Mouse (Mus musculus): ENCODE results near the gene Pld2. TPM values are rescaled to one million over a fixed set of nuclear protein-coding genes. Genes with fewer than 3 reads are reported as not detected.

The Pld2 gene
- 1.5 and 4.0 TPM in 2 replicates for polyA plus RNA-seq (2011; ENCODE audit: insufficient read depth, insufficient read length, low replicate concordance, missing spikeins)

DNA sequence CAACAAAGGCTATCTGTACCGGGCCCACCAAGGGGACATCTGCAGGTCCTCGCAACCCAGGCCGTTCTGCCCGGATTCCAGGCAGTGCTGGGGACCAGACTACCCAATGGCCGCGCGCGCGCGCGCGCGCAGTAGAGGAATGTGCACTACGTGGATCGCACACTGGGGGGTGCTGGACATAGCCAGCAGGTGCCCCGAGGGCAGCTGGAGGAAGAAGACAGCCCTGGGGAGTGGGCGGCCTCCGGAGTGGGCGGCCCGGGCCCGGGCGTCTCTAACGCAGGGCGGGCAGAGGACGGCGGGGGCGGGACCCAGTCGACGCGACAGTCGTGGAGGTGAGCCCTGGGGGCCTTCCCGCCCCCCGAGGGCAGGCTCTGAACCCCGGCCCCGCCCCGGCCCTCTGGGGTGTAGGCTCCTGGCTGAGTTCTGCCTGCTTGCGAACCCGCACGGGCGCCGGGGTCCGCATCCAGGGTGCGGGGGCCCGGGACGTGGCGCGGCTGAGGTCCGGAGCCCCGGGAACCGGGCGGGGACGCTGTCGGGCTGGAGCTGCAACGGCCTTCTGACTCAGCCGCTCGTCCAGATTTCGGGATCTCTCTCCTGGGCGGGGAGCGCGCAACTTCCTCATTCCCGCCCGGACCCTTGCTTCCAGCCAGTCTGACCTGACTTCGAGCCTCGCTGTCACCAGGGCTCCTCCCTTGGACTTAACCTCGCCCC is at the start of gene Pld2:
Gene Pld2, plus strand, starts transcription at position 188 of the 711 bp plus-strand sequence.
- under 1% methylated on average over 65 of the region's 65 CpGs for WGBS
- no peak within 1 kb of the TSS for H3K27ac ChIP-seq (ENCODE audit: control insufficient read depth, insufficient read depth, low read depth, low read length, poor library complexity)
- TF ChIP-seq POLR2A (IDR thresholded peaks at IDR 0.05; ENCODE audit: borderline replicate concordance, control insufficient read depth, low read depth, low read length) (no peak), CTCF (IDR thresholded peaks at IDR 0.05; ENCODE audit: control insufficient read depth, insufficient read depth, low read length) (peak; percentile 53; the same call in 1 of the 2 replicates)
- H3K4me3 ChIP-seq (replicated peaks; ENCODE audit: control insufficient read depth, low read depth, low read length): peak within 1 kb of the TSS; percentile 58
- no peaks in the 10 kb centered on the region for H3K4me1 ChIP-seq (ENCODE audit: control insufficient read depth, insufficient read depth, low read length)

DNA sequence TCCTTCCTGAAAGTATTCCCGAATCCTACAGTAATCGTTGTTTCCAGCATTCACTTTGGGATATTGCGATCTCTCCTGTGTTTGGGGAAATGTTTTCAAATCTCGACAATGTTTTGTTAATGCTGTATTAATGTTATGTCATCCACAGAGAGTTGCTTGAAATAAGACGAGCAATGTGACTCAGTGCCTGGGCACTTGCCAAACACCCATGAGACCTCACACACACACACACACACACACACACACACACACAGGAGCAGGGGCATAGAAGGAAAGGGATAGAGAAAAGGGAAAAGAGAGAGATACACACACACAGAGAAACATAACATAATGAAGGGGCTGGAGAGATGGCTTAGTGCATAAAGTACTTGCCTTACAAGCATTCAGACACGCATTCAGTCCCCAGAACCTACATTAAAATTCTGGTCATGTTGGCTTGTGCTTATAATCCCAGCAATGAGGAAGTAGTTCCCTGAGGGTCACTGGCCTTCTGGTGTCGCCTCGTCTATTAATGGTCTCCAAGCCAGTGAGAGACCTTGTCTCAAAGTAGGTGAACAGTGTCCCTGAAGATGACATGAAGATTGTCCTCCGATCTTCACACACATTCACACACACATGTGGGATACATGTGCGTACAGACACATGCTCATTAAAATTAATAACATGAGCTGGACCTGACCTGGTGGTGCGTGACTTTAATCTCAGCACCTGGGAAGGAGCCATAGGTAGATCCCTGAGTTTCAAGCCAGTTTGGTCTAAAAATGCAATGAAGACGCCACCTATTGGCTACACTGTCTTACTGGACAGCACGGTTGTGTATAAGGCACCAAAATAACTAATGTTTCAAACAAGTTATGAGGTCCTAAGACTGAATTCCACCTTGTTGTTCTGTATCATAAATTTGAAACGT is 40.0 kb upstream of the Pld2 start:
- no peak for TF ChIP-seq POLR2A (IDR thresholded peaks at IDR 0.05; ENCODE audit: borderline replicate concordance, control insufficient read depth, low read depth, low read length)
- TF ChIP-seq CTCF (IDR thresholded peaks at IDR 0.05; ENCODE audit: control insufficient read depth, insufficient read depth, low read length): no peak
- H3K27ac ChIP-seq (ENCODE audit: control insufficient read depth, insufficient read depth, low read depth, low read length, poor library complexity): no peak overlapping the region
- no peaks in the 10 kb centered on the region for H3K4me1 ChIP-seq (ENCODE audit: control insufficient read depth, insufficient read depth, low read length)
- H3K4me3 ChIP-seq (replicated peaks; ENCODE audit: control insufficient read depth, low read depth, low read length): no peak overlapping the region
- WGBS: 59% methylated on average over 14 of the region's 14 CpGs

DNA sequence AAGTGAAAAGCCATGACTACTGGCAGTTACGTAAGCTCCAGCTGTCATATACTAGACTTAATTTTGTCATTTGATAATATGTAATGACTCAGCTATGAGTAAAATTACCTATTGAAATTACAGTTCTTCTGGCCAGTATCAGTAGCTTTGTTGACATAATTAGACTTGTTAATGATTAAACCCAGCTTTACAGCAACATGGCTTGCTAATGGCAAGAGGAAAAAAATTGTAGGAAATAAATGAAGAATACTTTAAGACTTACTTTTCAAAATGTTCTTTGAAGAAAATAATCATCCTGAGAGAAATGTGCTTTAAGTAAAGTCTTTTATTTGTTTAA is 39.4 kb upstream of the Pld2 start:
- TF ChIP-seq POLR2A (IDR thresholded peaks at IDR 0.05; ENCODE audit: borderline replicate concordance, control insufficient read depth, low read depth, low read length) (no peak), CTCF (IDR thresholded peaks at IDR 0.05; ENCODE audit: control insufficient read depth, insufficient read depth, low read length) (no peak)
- Histone ChIP-seq H3K4me1 (ENCODE audit: control insufficient read depth, insufficient read depth, low read length) (no peaks in the 10 kb centered on the region), H3K4me3 (replicated peaks; ENCODE audit: control insufficient read depth, low read depth, low read length) (no peak overlapping the region), H3K27ac (ENCODE audit: control insufficient read depth, insufficient read depth, low read depth, low read length, poor library complexity) (no peak overlapping the region)
- WGBS: 70% methylated on average over 1 of the region's 1 CpGs

DNA sequence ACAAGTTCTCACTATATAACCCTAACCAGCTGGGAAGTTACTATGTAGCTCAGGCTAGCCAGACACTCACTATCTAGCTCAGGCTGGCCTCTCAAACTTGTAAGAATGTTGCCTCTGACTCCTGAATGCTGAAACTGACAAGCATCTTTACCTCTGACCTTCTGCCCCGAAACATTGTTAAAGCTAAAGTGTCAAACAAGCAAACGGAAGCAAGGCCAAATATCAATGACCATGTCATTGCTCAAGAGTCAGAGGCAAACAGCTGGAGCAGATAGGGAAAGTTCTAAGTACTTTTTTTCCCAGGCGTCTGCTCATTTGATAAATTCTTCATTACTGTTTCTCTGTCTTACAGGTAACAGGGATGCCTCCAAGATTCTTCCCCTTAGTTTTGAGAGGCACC is 37.8 kb upstream of the Pld2 start:
- TF ChIP-seq POLR2A (IDR thresholded peaks at IDR 0.05; ENCODE audit: borderline replicate concordance, control insufficient read depth, low read depth, low read length): no peak
- no peak for TF ChIP-seq CTCF (IDR thresholded peaks at IDR 0.05; ENCODE audit: control insufficient read depth, insufficient read depth, low read length)
- no peak overlapping the region for H3K27ac ChIP-seq (ENCODE audit: control insufficient read depth, insufficient read depth, low read depth, low read length, poor library complexity)
- no peak overlapping the region for H3K4me3 ChIP-seq (replicated peaks; ENCODE audit: control insufficient read depth, low read depth, low read length)
- 72% methylated on average over 3 of the region's 3 CpGs for WGBS
- H3K4me1 ChIP-seq (ENCODE audit: control insufficient read depth, insufficient read depth, low read length): no peaks in the 10 kb centered on the region

DNA sequence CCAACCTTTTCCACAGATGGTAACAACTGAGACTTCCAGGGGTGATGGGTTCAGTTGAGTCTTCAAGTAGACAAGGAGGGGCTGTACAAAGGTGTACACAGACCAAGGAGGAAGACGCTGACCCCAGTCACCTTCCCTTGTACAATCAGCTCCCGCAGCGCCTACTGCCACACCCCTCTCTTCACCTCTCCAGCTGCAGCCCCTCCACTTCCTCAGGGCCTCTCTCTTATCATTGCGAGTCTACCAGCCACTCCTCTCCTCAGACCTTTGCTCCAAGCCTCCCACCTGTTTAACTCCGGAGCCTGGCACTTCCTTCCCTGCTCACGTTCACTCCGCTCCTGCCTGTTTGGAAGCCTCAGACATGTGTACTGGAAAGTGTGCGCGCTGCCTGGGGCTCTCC is 34.9 kb upstream of the Pld2 start, which contains the start of gene Tm4sf5:
Gene Tm4sf5, plus strand, starts transcription at position 275 of the 400 bp plus-strand sequence.
- H3K27ac ChIP-seq (ENCODE audit: control insufficient read depth, insufficient read depth, low read depth, low read length, poor library complexity): no peak within 1 kb of the TSS
- 59% methylated on average over 9 of the region's 9 CpGs for WGBS
- no peaks in the 10 kb centered on the region for H3K4me1 ChIP-seq (ENCODE audit: control insufficient read depth, insufficient read depth, low read length)
- TF ChIP-seq POLR2A (IDR thresholded peaks at IDR 0.05; ENCODE audit: borderline replicate concordance, control insufficient read depth, low read depth, low read length): no peak
- TF ChIP-seq CTCF (IDR thresholded peaks at IDR 0.05; ENCODE audit: control insufficient read depth, insufficient read depth, low read length): no peak
- H3K4me3 ChIP-seq (replicated peaks; ENCODE audit: control insufficient read depth, low read depth, low read length): no peak within 1 kb of the TSS

DNA sequence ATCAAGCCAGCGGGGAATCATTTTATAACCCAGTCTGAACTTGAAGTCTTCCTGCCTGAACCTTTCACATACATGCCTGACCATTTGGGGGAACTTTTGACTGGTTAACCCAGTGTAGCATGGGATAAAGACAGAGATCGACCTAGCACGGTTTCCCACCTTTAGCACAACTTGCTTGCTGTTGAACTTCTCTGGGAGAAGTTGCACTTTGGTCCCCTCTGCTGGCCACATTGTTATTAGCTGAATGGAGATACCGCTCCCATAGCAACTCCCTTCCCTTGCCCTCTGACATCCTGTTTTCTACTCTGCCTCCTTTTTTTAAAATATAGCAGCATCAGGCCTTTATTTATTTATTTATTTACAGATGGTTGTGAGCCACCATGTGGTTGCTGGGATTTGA is 33.5 kb upstream of the Pld2 start:
- no peak for TF ChIP-seq POLR2A (IDR thresholded peaks at IDR 0.05; ENCODE audit: borderline replicate concordance, control insufficient read depth, low read depth, low read length)
- peak; percentile 57 for TF ChIP-seq CTCF (IDR thresholded peaks at IDR 0.05; ENCODE audit: control insufficient read depth, insufficient read depth, low read length)
- Histone ChIP-seq H3K27ac (ENCODE audit: control insufficient read depth, insufficient read depth, low read depth, low read length, poor library complexity) (no peak overlapping the region), H3K4me3 (replicated peaks; ENCODE audit: control insufficient read depth, low read depth, low read length) (no peak overlapping the region), H3K4me1 (ENCODE audit: control insufficient read depth, insufficient read depth, low read length) (no peaks in the 10 kb centered on the region)
- WGBS: 22% methylated on average over 4 of the region's 4 CpGs

DNA sequence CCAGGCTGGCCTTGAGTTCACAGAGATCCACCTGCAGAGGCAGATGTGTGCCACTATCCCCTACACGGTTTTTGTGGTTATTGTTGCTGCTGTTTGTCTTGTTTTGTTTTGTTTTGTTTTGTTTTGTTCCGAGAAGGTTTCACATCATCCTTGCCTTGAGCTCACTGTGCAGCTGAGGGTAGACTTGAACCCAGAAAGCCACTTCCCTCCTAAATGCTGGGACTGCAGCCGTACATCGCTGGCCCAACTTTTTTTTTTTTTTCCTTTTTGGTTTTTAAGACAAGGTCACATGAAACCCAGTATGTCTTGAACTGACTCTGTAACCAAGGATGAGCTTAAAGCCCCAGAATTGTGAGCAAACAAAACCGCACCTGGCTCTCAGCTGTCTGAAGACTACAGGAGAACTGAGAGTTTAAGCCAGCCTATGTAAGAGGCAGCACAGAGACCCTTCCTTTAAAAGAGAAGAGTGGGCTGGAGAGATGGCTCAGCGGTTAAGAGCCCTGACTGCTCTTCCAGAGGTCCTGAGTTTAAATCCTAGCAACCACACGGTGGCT is 32.8 kb upstream of the Pld2 start:
- WGBS: 73% methylated on average over 7 of the region's 7 CpGs
- TF ChIP-seq CTCF (IDR thresholded peaks at IDR 0.05; ENCODE audit: control insufficient read depth, insufficient read depth, low read length) (no peak), POLR2A (IDR thresholded peaks at IDR 0.05; ENCODE audit: borderline replicate concordance, control insufficient read depth, low read depth, low read length) (no peak)
- Histone ChIP-seq H3K4me3 (replicated peaks; ENCODE audit: control insufficient read depth, low read depth, low read length) (no peak overlapping the region), H3K4me1 (ENCODE audit: control insufficient read depth, insufficient read depth, low read length) (no peaks in the 10 kb centered on the region), H3K27ac (ENCODE audit: control insufficient read depth, insufficient read depth, low read depth, low read length, poor library complexity) (no peak overlapping the region)
